Mouse (Mus musculus): Measurements from ENCODE around the gene Chpt1. TPM values are rescaled to one million over a fixed set of nuclear protein-coding genes. Genes with fewer than 3 reads are reported as not detected.

Gene Chpt1
- polyA plus RNA-seq, 1 experiment from 2014 or later: 16.5 TPM

Other genes with a start within 250 kb of the Chpt1 start
- gene Dram1, start 125.0 kb downstream of the Chpt1 start, polyA plus RNA-seq (2015; fragmentation: Nextera tagmentation; extraction: Ambion mirVana): 5.9 and 6.6 TPM in 2 replicates
- gene Gnptab, start 124.9 kb downstream of the Chpt1 start, polyA plus RNA-seq (2015; fragmentation: Nextera tagmentation; extraction: Ambion mirVana): 9.0 and 11.2 TPM in 2 replicates
- gene Sycp3, start 44.5 kb downstream of the Chpt1 start, polyA plus RNA-seq (2015; fragmentation: Nextera tagmentation; extraction: Ambion mirVana): not detected in 2 replicates
- gene Mybpc1, start 101.1 kb upstream of the Chpt1 start, polyA plus RNA-seq (2015; fragmentation: Nextera tagmentation; extraction: Ambion mirVana): 4.5 and 92.0 TPM in 2 replicates
- 1.9 TPM in 2 replicates for gene Spic, start 180.9 kb upstream of the Chpt1 start, polyA plus RNA-seq (2015; fragmentation: Nextera tagmentation; extraction: Ambion mirVana)
- gene Arl1, start 226.8 kb upstream of the Chpt1 start, polyA plus RNA-seq (2015; fragmentation: Nextera tagmentation; extraction: Ambion mirVana): 212 and 213 TPM in 2 replicates

Data from stomach, embryonic 16.5 days (tissue).